Mouse (Mus musculus) gastrocnemius, adult 8-10 months (tissue): ENCODE measurements around the gene Adprm. TPM values are rescaled to one million over a fixed set of nuclear protein-coding genes. Genes with fewer than 3 reads are reported as not detected.
A peak's percentile ranks its signal among the peaks of the same experiment; 100 is the strongest.
"Not testable (repeated sequence)": the region's sequence is repeated elsewhere in the genome, so short reads cannot be mapped to it uniquely, and the experiment has no call there.

Experiments used
- DNase-seq, 2 experiments: peaks; one replicate each; pipeline ENCODE4 v3.0.0; 2022; ENCODE audit warnings: low spot score in 2 of 2
- total RNA-seq, 4 experiments: library from RNA; stranded (reverse); gene quantifications; 2 replicates each; pipeline ENCODE4 v1.2.4; 2022

Gene Adprm
- total RNA-seq: 1 to 10 TPM; 6.0 to 9.4 (median 6.5) TPM

DNA sequence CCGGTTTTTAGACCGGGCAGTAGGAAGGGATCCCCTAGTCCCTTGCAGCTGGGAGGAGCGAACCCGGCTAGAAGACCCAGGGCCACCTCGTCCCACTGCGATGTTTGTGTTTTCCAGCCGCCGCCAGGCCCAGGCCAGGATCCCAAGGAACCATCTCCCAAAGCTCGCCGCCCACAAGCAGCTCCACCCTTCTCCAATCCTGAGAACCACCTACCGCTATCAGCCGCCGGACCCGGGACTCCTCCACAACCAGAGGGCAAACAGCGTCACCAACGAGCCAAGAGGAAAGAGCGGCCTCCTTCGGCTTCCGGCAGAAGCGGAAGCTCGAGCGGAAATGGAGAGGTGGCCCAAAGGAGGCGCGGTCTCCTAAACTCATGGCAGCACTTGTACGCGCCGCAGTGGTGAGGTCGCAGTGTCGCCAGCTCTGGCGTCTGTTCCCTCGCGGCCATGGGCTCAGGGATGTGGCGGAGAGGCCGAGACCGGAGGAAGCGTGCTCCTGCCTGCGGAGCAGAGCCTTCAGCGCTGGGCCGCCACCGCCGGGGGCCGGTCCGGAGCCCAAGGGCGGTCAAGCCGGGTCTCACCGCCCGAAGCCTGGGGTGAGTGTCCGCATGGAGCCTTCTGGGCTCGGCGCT lies at the start of gene Adprm, which contains the start of gene Sco1:
Gene Adprm (minus strand): TSS at position 274 of the 632 bp plus-strand sequence.
Gene Sco1 (plus strand): TSS at position 350 of the 632 bp plus-strand sequence.
- peak; percentile 72 to 84 for DNase-seq

DNA sequence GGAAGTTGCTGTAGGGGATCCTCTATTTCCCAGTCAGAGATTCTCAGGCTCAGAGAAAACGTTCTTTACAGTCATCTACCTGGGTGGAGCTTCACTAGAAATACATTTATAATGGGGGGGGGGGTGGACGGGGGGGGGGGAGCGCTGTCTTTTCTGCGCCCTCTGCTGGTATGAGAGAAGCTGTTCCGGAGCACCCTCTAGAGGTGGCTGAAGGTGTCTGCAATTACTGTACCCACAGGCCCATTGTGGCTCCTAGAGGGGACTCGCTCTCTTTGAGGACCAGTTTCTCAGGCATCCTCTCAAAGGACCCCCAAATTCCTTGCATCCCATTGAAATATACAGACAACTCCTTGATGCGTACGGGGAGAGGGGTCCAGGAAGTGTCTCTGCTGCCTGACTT lies 49.3 kb upstream of the Adprm start:
- DNase-seq: no peak

DNA sequence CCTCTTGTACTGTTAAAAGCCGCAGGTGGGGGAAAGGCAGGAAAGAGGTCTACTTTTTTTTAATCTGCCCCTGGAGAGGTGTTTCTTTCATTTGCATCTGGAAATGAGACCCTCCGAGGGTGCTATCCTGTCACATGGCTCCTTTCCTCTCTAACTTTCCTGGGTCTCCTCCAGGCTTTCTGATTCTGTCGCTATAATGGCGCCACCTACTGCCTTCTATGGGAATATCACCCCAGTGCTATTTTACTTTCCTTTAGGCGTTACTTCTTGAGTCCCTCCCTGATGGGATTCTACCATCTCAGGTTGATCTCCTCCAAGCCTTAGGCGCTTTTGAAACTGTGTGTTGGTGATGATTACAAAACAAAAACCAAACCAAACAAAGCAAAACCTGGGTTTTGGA lies 47.8 kb upstream of the Adprm start:
- no peak for DNase-seq

DNA sequence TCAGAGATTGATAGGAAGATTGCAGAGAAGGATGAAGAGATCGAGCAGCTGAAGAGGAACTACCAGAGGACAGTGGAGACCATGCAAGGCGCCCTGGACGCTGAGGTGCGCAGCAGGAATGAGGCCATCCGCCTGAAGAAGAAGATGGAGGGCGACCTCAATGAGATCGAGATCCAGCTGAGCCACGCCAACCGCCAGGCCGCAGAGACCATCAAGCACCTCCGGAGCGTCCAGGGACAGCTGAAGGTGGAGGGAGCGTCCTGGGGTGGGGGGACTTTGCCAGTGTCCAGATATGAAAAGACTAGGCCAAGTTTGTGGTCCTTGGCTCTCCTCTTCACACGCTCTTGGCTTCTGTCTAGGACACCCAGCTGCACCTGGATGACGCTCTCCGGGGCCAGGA lies 46.8 kb upstream of the Adprm start:
- no peak for DNase-seq

DNA sequence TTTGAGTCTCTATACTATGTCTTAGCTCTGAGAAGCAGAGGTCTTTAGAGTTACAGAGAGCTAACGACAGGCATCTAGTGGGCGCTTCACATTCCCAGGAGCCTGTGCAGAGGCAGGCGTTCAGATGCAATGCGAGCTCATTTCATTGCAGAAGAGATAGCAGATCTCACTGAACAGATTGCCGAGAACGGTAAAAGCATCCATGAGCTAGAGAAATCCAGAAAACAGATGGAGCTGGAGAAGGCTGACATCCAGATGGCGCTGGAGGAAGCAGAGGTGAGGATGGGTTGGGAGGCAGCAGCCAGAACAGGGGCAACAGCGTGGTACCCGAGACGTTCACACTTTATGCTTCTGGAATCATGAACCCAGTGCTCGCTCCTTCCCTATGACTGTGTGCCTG lies 46.0 kb upstream of the Adprm start:
- no peak for DNase-seq

DNA sequence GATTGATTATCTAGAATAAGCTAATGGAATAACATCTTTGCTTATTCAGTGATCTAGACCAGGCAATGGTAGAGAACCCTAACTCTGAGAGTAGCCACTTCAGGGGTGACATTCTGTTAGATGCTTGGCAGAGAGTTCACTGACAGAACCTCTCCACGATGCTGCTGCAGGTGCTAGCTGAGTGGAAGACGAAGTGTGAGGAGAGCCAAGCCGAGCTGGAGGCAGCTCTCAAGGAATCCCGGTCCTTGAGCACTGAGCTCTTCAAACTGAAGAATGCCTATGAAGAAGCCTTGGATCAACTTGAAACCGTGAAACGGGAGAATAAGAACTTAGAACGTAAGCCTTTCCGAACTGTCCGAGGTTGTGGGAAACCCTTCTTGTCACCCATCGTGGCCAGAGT lies 45.3 kb upstream of the Adprm start:
- DNase-seq: no peak

DNA sequence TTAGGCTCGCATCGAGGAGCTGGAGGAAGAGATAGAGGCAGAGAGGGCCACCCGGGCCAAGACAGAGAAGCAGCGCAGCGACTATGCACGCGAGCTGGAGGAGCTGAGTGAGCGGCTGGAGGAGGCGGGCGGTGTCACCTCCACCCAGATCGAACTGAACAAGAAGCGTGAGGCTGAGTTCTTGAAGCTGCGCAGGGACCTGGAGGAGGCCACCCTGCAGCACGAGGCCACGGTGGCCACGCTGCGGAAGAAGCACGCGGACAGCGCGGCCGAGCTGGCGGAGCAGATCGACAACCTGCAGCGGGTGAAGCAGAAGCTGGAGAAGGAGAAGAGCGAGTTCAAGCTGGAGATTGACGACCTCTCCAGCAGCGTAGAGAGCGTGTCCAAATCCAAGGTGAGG lies 42.1 kb upstream of the Adprm start:
- no peak for DNase-seq

DNA sequence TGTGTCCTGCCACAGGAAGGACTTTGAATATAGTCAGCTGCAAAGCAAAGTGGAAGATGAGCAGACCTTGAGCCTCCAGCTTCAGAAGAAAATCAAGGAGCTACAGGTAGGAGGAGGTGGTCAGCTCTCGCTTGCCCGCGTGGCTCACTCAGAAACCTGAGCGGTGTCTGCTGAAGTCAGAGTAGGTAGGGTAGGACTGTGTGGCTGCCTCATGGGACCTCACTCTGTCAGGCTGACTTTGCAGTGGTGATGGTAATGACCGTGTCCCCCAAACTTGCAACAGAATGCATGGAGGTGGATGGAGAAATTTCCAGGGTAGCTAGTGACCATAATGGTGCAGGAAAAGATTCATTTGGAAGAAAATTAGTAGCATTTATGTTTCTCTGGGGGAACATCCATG lies 41.3 kb upstream of the Adprm start:
- no peak for DNase-seq

DNA sequence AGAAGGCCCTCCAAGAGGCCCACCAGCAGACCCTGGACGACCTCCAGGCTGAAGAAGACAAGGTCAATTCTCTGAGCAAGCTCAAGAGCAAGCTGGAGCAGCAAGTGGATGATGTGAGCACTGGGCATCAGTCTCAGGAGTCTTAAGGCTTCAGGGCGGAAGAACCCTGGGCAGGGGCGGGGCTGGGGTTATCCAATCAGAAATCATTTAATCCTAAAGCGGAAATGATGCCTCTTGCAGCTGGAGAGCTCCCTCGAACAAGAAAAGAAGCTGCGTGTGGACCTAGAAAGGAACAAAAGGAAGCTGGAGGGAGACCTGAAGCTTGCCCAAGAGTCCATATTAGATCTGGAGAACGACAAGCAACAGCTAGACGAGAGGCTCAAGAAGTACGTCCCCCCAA lies 40.8 kb upstream of the Adprm start:
- DNase-seq: no peak

DNA sequence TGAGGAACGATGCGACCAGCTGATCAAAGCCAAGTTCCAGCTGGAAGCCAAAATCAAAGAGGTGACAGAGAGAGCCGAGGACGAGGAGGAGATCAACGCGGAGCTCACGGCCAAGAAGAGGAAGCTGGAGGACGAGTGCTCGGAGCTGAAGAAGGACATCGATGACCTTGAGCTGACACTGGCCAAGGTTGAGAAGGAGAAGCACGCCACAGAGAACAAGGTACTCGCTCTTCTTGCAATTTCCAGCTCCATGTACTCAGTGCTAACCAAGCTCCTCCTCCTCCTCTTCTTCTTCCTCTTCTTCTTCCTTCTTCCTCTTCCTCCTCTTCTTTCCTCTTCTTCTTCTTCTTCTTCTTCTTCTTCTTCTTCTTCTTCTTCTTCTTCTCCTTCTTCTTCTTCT lies 40.0 kb upstream of the Adprm start:
- DNase-seq: not testable (repeated sequence)

DNA sequence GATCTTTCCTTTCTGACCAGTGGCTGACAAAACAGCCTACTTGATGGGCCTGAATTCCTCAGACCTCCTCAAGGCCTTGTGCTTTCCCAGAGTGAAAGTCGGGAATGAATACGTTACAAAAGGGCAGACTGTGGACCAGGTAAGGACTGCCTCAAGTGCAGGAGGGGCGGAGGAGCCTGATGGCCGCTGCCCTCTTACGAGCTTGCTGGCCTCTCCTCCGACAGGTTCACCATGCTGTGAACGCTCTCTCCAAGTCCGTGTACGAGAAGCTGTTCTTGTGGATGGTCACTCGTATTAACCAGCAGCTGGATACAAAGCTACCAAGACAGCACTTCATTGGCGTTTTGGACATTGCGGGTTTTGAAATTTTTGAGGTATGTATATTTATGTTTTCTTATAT lies 34.8 kb upstream of the Adprm start:
- no peak for DNase-seq

DNA sequence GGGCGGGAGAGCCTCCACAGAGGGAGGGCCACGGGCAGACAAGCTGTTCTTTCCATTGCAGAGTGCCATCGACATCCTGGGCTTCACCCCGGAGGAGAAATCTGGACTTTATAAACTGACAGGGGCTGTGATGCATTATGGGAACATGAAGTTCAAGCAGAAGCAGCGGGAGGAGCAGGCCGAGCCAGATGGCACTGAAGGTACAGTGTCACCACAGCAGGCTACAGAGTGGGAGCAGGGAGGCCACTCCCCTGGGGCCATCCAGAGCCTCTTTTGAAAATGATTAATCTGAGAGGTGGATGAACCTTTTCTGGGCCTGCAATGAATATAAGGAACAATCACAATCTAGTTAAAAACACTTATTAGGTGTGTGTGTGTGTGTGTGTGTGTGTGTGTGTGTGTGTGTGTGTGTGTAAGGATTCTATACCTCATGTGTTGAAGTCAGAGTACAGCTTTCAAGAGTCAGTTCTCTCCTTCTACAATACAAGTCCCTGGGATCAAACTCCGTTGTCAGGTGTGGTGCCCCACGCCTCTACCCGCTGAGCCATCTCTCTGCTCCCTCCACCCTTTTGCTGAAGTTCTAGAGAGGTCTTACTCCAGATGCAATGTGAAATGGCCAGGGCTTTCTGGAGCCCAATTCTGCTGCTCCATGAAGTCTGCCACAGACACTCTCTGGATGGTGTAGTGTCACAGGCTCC lies 34.2 kb upstream of the Adprm start:
- no peak for DNase-seq

DNA sequence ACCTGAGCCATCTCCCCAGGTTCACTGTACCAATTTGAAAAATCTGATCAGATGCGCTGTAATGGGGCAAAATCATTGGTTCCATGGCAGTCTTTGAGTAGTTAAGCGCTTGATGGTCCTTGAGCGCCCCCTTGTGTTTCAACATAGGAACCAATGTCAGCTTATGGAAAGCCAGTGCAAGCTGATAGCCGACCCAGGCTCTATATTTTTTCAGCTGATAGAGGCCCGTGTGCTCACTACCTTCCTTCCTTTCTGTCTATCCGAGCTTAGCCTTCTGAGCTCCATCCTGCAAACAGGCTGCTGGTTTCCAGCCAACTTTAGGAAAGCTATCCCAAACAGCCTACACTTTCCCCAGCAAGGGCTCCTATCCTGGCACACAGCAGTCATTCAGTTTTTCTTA lies 33.1 kb upstream of the Adprm start:
- DNase-seq: no peak

DNA sequence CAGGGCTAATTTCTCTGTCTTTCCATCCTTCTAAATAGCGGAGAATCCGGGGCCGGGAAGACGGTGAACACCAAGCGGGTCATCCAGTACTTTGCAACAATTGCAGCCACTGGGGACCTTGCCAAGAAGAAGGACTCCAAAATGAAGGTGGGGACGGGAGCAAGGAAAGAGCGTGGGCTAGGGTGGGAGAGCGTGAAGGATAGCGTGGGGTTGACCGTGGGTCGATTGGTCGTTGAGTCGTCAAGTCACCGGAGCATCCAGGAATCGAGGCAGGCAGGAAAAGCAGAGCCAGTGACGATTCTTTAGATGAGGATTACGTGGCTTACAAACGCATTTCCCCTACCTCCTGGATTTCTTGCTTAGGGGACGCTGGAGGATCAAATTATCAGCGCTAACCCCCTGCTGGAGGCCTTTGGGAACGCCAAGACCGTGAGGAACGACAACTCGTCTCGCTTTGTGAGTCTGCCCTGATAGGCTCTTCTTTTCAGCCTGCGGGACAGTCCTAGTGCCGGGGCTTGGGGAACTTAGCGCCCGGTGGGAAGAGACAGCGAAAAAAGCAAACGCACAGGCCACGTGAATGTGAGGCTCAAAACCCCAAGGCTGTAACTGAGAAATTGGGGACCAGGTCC lies 31.4 kb upstream of the Adprm start:
- DNase-seq: no peak

DNA sequence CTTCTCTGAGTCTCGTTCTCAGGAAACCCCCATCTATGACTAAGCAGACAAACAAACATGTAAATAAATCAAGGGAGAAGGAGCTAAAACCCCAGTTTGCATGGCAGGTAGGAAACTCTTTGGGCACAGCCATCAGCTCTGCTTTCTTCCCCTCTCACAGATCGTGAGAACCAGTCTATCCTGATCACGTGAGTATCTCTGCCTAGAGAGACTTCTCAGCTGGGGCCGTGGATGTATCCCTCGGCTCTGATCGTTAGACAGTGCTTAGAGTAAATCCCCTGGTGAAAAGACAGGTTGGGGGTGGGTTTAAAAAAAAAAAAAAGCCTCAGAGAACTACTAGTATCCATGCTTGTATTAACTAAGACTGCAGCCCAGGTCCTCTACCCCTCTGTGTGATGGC lies 30.8 kb upstream of the Adprm start:
- no peak for DNase-seq

DNA sequence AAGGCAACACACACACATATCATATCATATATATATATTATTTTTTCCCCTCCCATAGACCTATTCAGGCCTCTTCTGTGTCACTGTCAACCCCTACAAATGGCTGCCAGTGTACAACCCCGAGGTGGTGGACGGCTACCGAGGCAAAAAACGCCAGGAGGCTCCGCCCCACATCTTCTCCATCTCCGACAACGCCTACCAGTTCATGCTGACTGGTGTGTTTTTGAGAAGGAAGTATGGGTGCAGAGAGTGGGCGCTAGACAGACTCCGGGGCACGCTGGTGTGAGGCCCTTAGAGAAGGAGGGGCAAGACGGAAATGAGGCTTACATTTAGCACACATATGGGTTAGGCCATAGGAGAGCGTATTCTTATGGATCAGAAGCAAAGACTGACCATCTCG lies 30.4 kb upstream of the Adprm start:
- no peak for DNase-seq

DNA sequence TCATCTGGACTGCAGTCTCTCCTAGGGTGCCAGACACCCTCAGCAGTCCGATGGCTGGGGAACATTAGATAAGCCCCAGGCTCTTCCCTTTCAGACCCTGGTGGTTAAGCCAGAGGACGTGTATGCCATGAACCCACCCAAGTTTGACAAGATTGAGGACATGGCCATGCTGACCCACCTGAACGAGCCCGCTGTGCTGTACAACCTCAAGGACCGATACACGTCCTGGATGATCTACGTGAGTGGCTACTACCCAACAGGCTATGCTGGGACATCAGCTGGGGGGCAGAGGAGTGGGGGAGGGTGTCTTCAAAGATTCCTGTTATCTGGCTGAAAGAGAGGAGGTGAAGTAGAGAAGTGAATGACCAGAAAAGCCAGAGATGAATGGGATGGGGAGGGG lies 29.8 kb upstream of the Adprm start:
- no peak for DNase-seq

DNA sequence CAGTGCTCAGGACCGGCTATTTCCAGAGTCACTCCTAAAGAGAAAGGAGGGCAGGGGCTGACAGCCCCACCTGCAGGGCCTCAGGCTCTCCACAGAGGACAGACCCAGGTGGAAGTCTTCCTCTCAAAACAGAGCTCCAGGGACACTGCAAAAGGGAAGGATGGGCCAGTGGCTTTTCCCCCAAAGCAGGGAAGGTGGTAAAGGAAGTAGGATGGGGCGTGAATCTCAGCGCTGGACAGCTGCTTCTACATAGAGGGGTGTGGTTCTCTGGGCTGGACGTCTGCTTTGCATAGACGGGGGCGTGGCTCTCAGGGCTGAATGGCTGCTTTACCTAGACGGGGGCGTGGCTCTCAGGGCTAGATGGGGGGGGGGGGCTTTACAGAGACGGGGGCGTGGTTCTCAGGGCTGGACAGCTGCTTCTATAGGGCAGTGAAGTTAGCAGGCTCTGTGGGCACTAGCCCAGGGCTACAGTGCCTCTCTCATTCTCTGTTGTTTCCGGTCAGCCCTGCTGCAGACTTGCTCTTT lies 28.8 kb upstream of the Adprm start:
- DNase-seq: peak in 1 of 2 experiments; percentile 38

DNA sequence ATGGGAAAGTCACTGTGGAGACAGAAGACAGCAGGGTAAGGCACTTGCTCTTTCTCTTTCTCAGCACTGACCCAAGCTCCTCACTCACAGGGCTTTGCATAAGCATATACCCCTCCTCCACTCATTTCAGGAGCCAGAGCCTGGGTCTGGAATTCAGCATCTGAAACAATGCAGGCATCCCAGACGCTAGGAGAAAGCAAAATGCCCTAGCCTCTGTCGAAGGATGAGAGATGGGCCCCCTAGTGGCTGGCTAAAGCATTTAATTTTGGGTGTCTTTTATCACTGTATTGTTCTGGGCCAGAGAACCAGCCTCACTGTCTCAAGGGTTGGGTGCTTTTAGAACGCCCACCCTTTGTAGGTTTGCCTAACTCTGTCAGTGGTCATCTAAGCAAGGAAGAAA lies 27.8 kb upstream of the Adprm start:
- no peak for DNase-seq

DNA sequence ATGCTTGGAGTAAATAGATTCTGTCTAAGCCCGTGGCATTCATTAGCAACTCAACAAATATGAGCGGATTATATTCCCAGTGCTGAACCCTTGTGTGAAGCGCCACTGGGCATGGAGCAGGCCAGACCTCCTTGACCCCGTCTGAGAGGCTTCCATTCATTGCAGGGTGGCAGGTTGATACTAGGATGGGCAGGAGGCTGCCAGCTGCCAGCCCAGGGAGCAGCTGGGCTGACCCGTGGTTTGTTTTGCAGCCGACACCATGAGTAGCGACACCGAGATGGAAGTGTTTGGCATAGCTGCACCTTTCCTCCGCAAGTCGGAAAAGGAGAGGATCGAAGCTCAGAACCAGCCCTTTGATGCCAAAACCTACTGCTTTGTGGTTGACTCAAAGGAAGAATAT lies 27.3 kb upstream of the Adprm start:
- DNase-seq: no peak

DNA sequence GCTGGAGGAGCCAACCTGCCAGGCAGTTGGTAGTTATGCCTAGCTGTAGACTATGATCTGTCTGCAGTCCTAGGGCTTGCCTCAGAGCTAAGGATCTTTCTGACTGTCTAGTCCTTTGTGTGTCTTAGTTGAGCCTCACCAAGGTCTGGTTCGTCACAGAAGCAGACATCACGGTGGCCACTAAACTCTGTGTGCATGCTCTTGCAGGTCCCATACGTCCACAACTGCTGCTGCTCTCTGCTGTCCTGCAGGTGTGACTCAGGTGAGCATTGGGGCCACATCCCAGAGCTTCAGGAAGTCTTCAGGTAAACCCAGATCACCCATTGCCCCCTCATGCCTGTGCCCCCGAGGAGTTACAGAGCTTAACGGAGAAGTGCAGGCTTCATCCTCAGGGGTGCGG lies 26.5 kb upstream of the Adprm start:
- DNase-seq: no peak

DNA sequence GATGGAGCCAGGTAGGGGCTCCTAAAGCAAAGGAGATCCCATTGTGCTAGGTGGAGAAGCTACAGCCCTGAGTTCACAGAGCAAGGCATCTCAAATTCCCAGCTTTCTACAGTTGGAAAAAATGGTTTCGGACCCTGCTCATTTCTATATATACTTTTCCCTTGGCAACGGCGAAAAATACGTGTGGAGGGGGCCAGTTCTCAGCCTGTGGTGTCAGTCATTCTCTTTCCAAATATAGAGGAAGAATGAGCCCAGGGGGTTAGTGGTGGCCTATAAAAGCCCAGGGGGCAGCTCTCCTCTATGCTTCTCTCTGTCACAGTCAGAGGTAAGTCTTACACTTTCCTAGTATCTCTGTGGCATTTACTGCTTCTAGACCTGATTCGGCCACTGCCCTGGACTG lies 25.6 kb upstream of the Adprm start, which contains the start of gene Myh3:
Gene Myh3 (plus strand): TSS at position 301 of the 400 bp plus-strand sequence.
- no peak for DNase-seq

DNA sequence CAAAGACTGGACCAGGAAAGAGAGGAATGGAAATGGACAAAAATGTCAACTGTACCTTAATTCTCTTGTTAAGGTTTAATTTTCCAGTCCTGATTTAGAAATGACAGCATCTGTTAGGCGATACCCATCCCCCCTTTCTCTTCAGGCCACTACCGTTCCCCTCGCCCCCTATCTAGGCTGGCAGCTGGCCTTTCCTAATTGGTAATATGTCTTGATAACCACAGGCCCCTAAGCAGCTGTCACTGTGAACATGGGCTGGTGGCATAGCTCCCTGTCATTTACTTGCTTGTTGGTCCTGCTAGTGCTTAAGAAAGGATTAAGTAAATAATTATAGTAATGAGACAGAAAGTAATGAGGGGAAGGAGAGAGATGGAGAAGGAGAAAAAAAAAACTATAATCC lies 25.0 kb upstream of the Adprm start:
- DNase-seq: no peak
